Comparison of ENCODE assay signal across 28 mouse cellular contexts in the genomic region with DNA sequence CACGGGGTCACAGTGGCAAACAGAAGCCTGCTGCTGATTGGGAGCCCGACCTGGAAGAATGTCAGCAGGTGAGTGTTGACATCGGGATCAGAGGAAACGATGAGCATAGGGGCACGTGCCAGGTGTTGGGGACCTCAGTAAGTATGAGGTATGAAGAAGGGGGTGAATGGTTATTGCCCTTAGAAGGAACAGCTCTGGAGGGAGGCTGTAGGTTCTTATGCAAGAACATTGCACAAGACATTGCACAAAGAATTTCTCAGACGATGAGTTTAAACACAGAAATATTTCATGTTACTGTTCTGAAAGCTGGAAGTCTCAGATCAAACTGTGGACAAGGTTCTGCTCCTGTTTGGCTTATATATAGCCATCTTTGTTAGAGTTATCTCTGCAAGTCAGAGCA. TPM values are rescaled to one million over a fixed set of nuclear protein-coding genes. Genes with fewer than 3 reads are reported as not detected.
DNase-seq lines count a peak whose midpoint lies in the region; ATAC-seq and TF ChIP-seq lines count a peak whose summit lies in the region.
"Had no signal": no experiment of that assay in that cellular context is flagged by ENCODE, and none has a peak within 500 bp of the region (broad histone marks: within the 10 kb centered on the region; RNA-seq: fewer than 3 reads in every experiment).

No protein-coding gene starts in this region.

- no peak for DNase-seq in liver, postnatal 0 days
- DNase-seq in liver, embryonic 11.5 days (ENCODE audit: low spot score) = no peak
- peak; percentile 54 for DNase-seq in 416B (ENCODE audit: low read depth)
- peak; percentile 24 for DNase-seq in adipocyte (ENCODE audit: low spot score)
- DNase-seq: B cell, adult 2 months; cerebellum, adult 11-12 months; cerebellum, adult 9-11 months; forebrain, postnatal 0 days; heart, adult 18-20 months; heart, postnatal 36 days; kidney, adult 8-10 months; kidney, postnatal 14 days; layer of hippocampus, adult 9-11 months; liver, embryonic 13.5 days; thymus, adult 2 months; thymus, postnatal 36 days had no signal

- H3K27ac ChIP-seq in liver, postnatal 0 days (ENCODE audit: low read depth) = 0 out of 2 replicates have a peak overlapping the region, but pooled peaks have one; percentile 24
- H3K27ac ChIP-seq in liver, embryonic 11.5 days (ENCODE audit: low read depth, low read length) = no peak overlapping the region
- no peak overlapping the region for H3K27ac ChIP-seq in kidney, embryonic 16.5 days (ENCODE audit: low read length)
- H3K27ac ChIP-seq: forebrain, embryonic 12.5 days; hindbrain, embryonic 12.5 days; hindbrain, postnatal 0 days; limb, embryonic 12.5 days; liver, embryonic 13.5 days; lung, embryonic 15.5 days; midbrain, embryonic 13.5 days; neural tube, embryonic 13.5 days had no signal

- 54% methylated on average over 6 of the region's 6 CpGs for WGBS in liver, postnatal 0 days (ENCODE audit: insufficient replicate concordance)
- WGBS in liver, embryonic 11.5 days = 83% methylated on average over 6 of the region's 6 CpGs
- 85% methylated on average over 6 of the region's 6 CpGs for WGBS in kidney, embryonic 16.5 days

- ATAC-seq in liver, postnatal 0 days = no peak
- ATAC-seq in liver, embryonic 11.5 days (replicated peaks; ENCODE audit: low FRiP score) = no peak
- peak; percentile 77 for ATAC-seq in granulocyte monocyte progenitor cell, adult 5-6 weeks (replicated peaks; ENCODE audit: poor library complexity, severe bottlenecking)
- ATAC-seq in kidney, embryonic 16.5 days (ENCODE audit: low FRiP score, low TSS enrichment) = no peak
- ATAC-seq in erythroblast, adult 5-6 weeks (replicated peaks; ENCODE audit: low FRiP score, poor library complexity, severe bottlenecking) = no peak
- ATAC-seq: forebrain, postnatal 0 days; hindbrain, postnatal 0 days; intestine, embryonic 16.5 days; midbrain, embryonic 13.5 days had no signal

- H3K4me2 ChIP-seq in liver, postnatal 0 days (ENCODE audit: low read depth, low read length) = no peak overlapping the region
- H3K4me2 ChIP-seq in liver, embryonic 11.5 days = no peak overlapping the region
- no peak overlapping the region for H3K4me2 ChIP-seq in kidney, embryonic 16.5 days (replicated peaks; ENCODE audit: low read depth, low read length)
- H3K4me2 ChIP-seq: forebrain, embryonic 12.5 days; heart, embryonic 11.5 days; hindbrain, embryonic 12.5 days; limb, embryonic 12.5 days; liver, embryonic 13.5 days; lung, embryonic 15.5 days; midbrain, embryonic 13.5 days; neural tube, embryonic 13.5 days had no signal

- H3K9ac ChIP-seq in liver, postnatal 0 days (replicated peaks) = no peak overlapping the region
- no peak overlapping the region for H3K9ac ChIP-seq in liver, embryonic 11.5 days (ENCODE audit: low read depth, low read length)
- H3K9ac ChIP-seq in kidney, embryonic 16.5 days (replicated peaks; ENCODE audit: low read length) = no peak overlapping the region
- H3K9ac ChIP-seq: forebrain, embryonic 12.5 days; forebrain, postnatal 0 days; hindbrain, embryonic 12.5 days; limb, embryonic 12.5 days; liver, embryonic 13.5 days; lung, embryonic 15.5 days; midbrain, embryonic 13.5 days; neural tube, embryonic 13.5 days had no signal

- H3K9me3 ChIP-seq in liver, postnatal 0 days (ENCODE audit: low read length) = no peaks in the 10 kb centered on the region
- no peaks in the 10 kb centered on the region for H3K9me3 ChIP-seq in liver, embryonic 11.5 days (ENCODE audit: control insufficient read depth, low read length)
- no peaks in the 10 kb centered on the region for H3K9me3 ChIP-seq in kidney, embryonic 16.5 days (ENCODE audit: low read length)
- H3K9me3 ChIP-seq: forebrain, embryonic 12.5 days; hindbrain, embryonic 12.5 days; limb, embryonic 12.5 days; liver, embryonic 13.5 days; lung, embryonic 15.5 days; midbrain, embryonic 13.5 days; neural tube, embryonic 13.5 days had no signal

- no peak for TF ChIP-seq CTCF in liver, postnatal 0 days (IDR thresholded peaks at IDR 0.05; ENCODE audit: low read depth)

- H3K36me3 ChIP-seq in liver, postnatal 0 days (replicated peaks; ENCODE audit: insufficient read depth, low read length) = peaks cover 32% of the 10 kb centered on the region; the same call in 1 of the 2 replicates
- H3K36me3 ChIP-seq in liver, embryonic 11.5 days (ENCODE audit: control insufficient read depth, insufficient read depth, low read length) = no peaks in the 10 kb centered on the region
- H3K36me3 ChIP-seq in kidney, embryonic 16.5 days (ENCODE audit: insufficient read depth, low read length) = no peaks in the 10 kb centered on the region
- H3K36me3 ChIP-seq: forebrain, embryonic 12.5 days; limb, embryonic 12.5 days; liver, embryonic 13.5 days had no signal

- H3K4me3 ChIP-seq in liver, postnatal 0 days (ENCODE audit: low read depth, low read length) = no peak overlapping the region
- H3K4me3 ChIP-seq in liver, embryonic 11.5 days (ENCODE audit: low read depth, low read length) = no peak overlapping the region
- H3K4me3 ChIP-seq in kidney, embryonic 16.5 days (ENCODE audit: low read length) = no peak overlapping the region
- H3K4me3 ChIP-seq: forebrain, embryonic 12.5 days; hindbrain, embryonic 12.5 days; limb, embryonic 12.5 days; liver, embryonic 13.5 days; lung, embryonic 15.5 days; midbrain, embryonic 13.5 days; neural tube, embryonic 13.5 days had no signal

- no peaks in the 10 kb centered on the region for H3K27me3 ChIP-seq in liver, postnatal 0 days (ENCODE audit: insufficient read depth, low read length)
- no peaks in the 10 kb centered on the region for H3K27me3 ChIP-seq in liver, embryonic 11.5 days (replicated peaks; ENCODE audit: control insufficient read depth, insufficient read depth, low read length)
- no peaks in the 10 kb centered on the region for H3K27me3 ChIP-seq in kidney, embryonic 16.5 days (ENCODE audit: insufficient read depth, low read length)
- H3K27me3 ChIP-seq: forebrain, embryonic 12.5 days; hindbrain, embryonic 12.5 days; limb, embryonic 12.5 days; liver, embryonic 13.5 days; lung, embryonic 15.5 days; midbrain, embryonic 13.5 days; neural tube, embryonic 13.5 days had no signal

- no peak for TF ChIP-seq EP300 in liver, postnatal 0 days (IDR thresholded peaks at IDR 0.05; ENCODE audit: low read depth)

- H3K4me1 ChIP-seq in liver, postnatal 0 days (ENCODE audit: insufficient read depth) = peaks cover 16% of the 10 kb centered on the region
- no peaks in the 10 kb centered on the region for H3K4me1 ChIP-seq in liver, embryonic 11.5 days (replicated peaks; ENCODE audit: control insufficient read depth, insufficient read depth, low read length)
- H3K4me1 ChIP-seq in kidney, embryonic 16.5 days (ENCODE audit: insufficient read depth, low read length) = no peaks in the 10 kb centered on the region
- H3K4me1 ChIP-seq: hindbrain, embryonic 12.5 days; limb, embryonic 12.5 days; neural tube, embryonic 13.5 days had no signal

RNA-seq across cellular contexts. Expression of gene Gpld1, which starts 38.1 kb away (rescaled TPM):
- 52.2 and 59.7 TPM in 2 replicates for polyA plus RNA-seq in liver, postnatal 0 days (2015; fragmentation: Nextera tagmentation; extraction: Ambion mirVana)
- 0.48 and 0.61 TPM in 2 replicates for polyA plus RNA-seq in liver, embryonic 11.5 days (2014; fragmentation: Nextera tagmentation; extraction: Ambion mirVana)
- total RNA-seq in granulocyte monocyte progenitor cell, adult 5-6 weeks (2014; fragmentation: Nextera tagmentation) = 0.43 TPM in 1 of 2 replicates, not detected in the other
- 0.17 and 0.52 TPM in 2 replicates for total RNA-seq in granulocyte monocyte progenitor cell, adult 5-6 weeks (2017)
- polyA plus RNA-seq in kidney, embryonic 16.5 days (2015; fragmentation: Nextera tagmentation; extraction: Ambion mirVana) = 0.92 and 1.1 TPM in 2 replicates
- not detected in 2 replicates for total RNA-seq in erythroblast, adult 5-6 weeks (2015; ENCODE audit: low replicate concordance)
- total RNA-seq in erythroblast, adult 5-6 weeks (2017; ENCODE audit: low replicate concordance) = not detected in 2 replicates

RNA-seq across cellular contexts. Expression of gene Mrs2, which starts 39.1 kb away (rescaled TPM):
- polyA plus RNA-seq in liver, postnatal 0 days (2015; fragmentation: Nextera tagmentation; extraction: Ambion mirVana) = 5.1 and 6.3 TPM in 2 replicates
- polyA plus RNA-seq in liver, embryonic 11.5 days (2014; fragmentation: Nextera tagmentation; extraction: Ambion mirVana) = 21.3 and 21.8 TPM in 2 replicates
- total RNA-seq in granulocyte monocyte progenitor cell, adult 5-6 weeks (2014; fragmentation: Nextera tagmentation) = 28.2 and 36.5 TPM in 2 replicates
- total RNA-seq in granulocyte monocyte progenitor cell, adult 5-6 weeks (2017) = 11.7 and 12.8 TPM in 2 replicates
- polyA plus RNA-seq in kidney, embryonic 16.5 days (2015; fragmentation: Nextera tagmentation; extraction: Ambion mirVana) = 18.2 and 19.6 TPM in 2 replicates
- total RNA-seq in erythroblast, adult 5-6 weeks (2015; ENCODE audit: low replicate concordance) = 4.4 and 5.4 TPM in 2 replicates
- 3.2 and 3.8 TPM in 2 replicates for total RNA-seq in erythroblast, adult 5-6 weeks (2017; ENCODE audit: low replicate concordance)

RNA-seq across cellular contexts. Expression of gene Aldh5a1, which starts 43.6 kb away (rescaled TPM):
- polyA plus RNA-seq in liver, postnatal 0 days (2015; fragmentation: Nextera tagmentation; extraction: Ambion mirVana) = 3.8 and 3.9 TPM in 2 replicates
- 4.0 and 4.3 TPM in 2 replicates for polyA plus RNA-seq in liver, embryonic 11.5 days (2014; fragmentation: Nextera tagmentation; extraction: Ambion mirVana)
- total RNA-seq in granulocyte monocyte progenitor cell, adult 5-6 weeks (2014; fragmentation: Nextera tagmentation) = 1.5 TPM in 2 replicates
- total RNA-seq in granulocyte monocyte progenitor cell, adult 5-6 weeks (2017) = 2.6 and 3.1 TPM in 2 replicates
- 8.0 and 8.3 TPM in 2 replicates for polyA plus RNA-seq in kidney, embryonic 16.5 days (2015; fragmentation: Nextera tagmentation; extraction: Ambion mirVana)
- total RNA-seq in erythroblast, adult 5-6 weeks (2015; ENCODE audit: low replicate concordance) = 0.21 and 0.38 TPM in 2 replicates
- 0.56 TPM in 1 of 2 replicates, not detected in the other for total RNA-seq in erythroblast, adult 5-6 weeks (2017; ENCODE audit: low replicate concordance)

Comparison
In these comparisons a context has a peak if more than half of its experiments do, and no peak if none do; other contexts are left out.
1. RNA of gene Gpld1, which starts 38.1 kb away (polyA plus RNA-seq): 52.2 to 59.7 TPM in liver, postnatal 0 days; 0.92 to 1.1 TPM in kidney, embryonic 16.5 days and 0.48 to 0.61 TPM in liver, embryonic 11.5 days; every median in the first group is over 10 times any median in the second.
2. DNase-seq: peak in 416B (single experiment) and adipocyte (single experiment); none in liver, postnatal 0 days (single experiment) and liver, embryonic 11.5 days (single experiment).